Mouse (Mus musculus) spleen, adult 2 months (tissue): Measurements from ENCODE around the gene Zbtb16. TPM values are rescaled to one million over a fixed set of nuclear protein-coding genes. Genes with fewer than 3 reads are reported as not detected.

Experiments
- DNase-seq, 2 experiments: peaks; one replicate each; pipeline versions ENCODE4 v3.0.0 to v3.0.0-alpha.2; 2012 to 2021; ENCODE audit warnings: low spot score in 2 of 2, low read depth in 1 of 2
- H3K27ac ChIP-seq: fragments of 200-500 bp; 2 replicates; pipeline ENCODE4 v1.5.1; 2012; ENCODE audit warnings: low read length, inconsistent platforms; ENCODE audit not compliant: insufficient read depth
- H3K27me3 ChIP-seq: fragments of 200-500 bp; 2 replicates; pipeline ENCODE4 v1.6.1; 2012; ENCODE audit warnings: mild to moderate bottlenecking, moderate library complexity, low read length, inconsistent platforms; ENCODE audit not compliant: control insufficient read depth, insufficient read depth
- H3K36me3 ChIP-seq: fragments of 200-500 bp; 2 replicates; pipeline ENCODE4 v1.6.1; 2012; ENCODE audit warnings: mild to moderate bottlenecking, low read length, inconsistent platforms; ENCODE audit not compliant: control insufficient read depth, insufficient read depth
- H3K4me1 ChIP-seq: fragments of 200-500 bp; 2 replicates; pipeline ENCODE4 v1.6.1; 2011; ENCODE audit warnings: inconsistent platforms; ENCODE audit not compliant: control insufficient read depth, insufficient read depth, insufficient read length
- H3K4me3 ChIP-seq: fragments of 200-500 bp; 2 replicates; pipeline ENCODE4 v1.5.1; 2011; ENCODE audit warnings: mild to moderate bottlenecking, inconsistent platforms; ENCODE audit not compliant: insufficient read depth, insufficient read length; ENCODE audit errors: extremely low read depth
- CTCF ChIP-seq: fragments of 200-500 bp; IDR thresholded peaks from 2 replicates; pipeline ENCODE4 v1.5.1; 2011; ENCODE audit warnings: mild to moderate bottlenecking, inconsistent platforms; ENCODE audit not compliant: insufficient read depth, insufficient read length, insufficient replicate concordance; ENCODE audit errors: extremely low read depth
- POLR2A ChIP-seq: fragments of 200-500 bp; IDR thresholded peaks from 2 replicates; pipeline ENCODE4 v1.6.1; 2011; ENCODE audit warnings: low read depth, low read length, inconsistent platforms
- WGBS: fragments of 180-500 bp; shearing (Covaris S2); methylation state at CpG from one replicate; pipeline ENCODE4 v1.1.7; 2018; 5-methylcytosine and 5-hydroxymethylcytosine counted together
- polyA plus RNA-seq: library from polyadenylated mRNA; depleted of rRNA; stranded (reverse); fragments of >200 nt; gene quantifications from 2 replicates; pipeline ENCODE4 v1.2.3, GENCODE M21; 2012

The Zbtb16 gene
- polyA plus RNA-seq, 1 experiment = 2.5 TPM

DNA sequence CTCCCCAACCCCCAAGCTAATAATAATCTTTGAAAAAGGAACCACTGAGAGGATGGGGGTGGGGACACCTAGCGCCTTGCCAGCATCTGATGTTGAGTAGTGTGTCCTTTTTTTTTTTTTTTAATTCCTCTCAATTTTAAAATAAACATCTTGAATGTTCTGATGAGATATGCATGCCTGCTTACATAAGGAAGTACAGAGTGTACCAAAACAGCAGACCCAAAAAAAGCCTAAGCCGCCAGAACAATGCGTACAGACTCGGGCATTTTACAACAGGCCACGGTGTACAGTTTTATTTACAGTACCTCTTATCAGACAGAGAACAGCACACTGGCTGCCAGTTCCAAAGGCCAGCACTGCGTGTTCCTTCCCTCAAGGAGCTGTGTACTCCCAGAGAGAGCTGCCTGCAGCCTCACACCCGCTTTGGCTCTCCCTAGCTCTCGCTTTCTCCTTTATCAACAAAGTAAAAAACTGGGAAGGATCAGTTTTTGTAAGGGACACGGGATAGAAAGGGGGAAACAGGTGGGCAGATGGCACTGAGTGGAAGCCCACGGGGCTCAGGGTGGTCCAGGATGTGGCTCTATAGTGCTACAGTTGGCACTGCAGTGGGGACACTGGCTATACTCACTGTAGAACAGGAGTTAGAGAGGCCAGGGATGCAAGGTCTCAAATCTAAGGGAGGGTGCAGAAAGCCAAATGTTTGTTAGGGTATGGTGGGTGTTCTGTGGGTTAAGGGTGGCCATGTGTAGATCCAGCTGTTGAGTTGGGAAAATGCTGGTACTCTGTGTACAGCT lies 112.3 kb downstream of the Zbtb16 start:
- DNase-seq = no peak
- 39% methylated on average over 10 of the region's 10 CpGs for WGBS
- no peaks in the 10 kb centered on the region for H3K36me3 ChIP-seq
- no peaks in the 10 kb centered on the region for H3K4me1 ChIP-seq
- no peak overlapping the region for H3K4me3 ChIP-seq
- no peaks in the 10 kb centered on the region for H3K27me3 ChIP-seq
- TF ChIP-seq CTCF (no peak), POLR2A (no peak)
- no peak overlapping the region for H3K27ac ChIP-seq

DNA sequence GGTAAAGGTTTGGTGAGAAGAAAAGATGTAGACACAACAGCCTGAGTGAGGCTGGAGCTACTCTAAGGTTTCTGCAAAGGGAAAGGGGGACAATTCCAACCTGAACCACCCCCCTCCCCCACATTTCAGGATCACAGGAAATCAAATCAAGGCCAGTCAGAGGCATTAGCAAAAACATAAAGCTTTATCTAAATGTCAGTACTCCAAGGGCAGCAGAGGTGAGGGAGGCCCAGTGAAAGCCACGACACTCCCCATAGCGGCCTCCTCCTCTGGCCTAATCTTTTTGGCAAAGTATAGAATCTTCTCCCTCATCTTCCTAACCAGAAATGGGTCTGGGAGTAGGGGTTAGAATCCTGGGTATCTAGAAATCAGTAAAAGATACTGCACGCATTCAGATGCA lies 113.0 kb downstream of the Zbtb16 start:
- Histone ChIP-seq H3K4me3 (no peak overlapping the region), H3K27me3 (no peaks in the 10 kb centered on the region), H3K36me3 (no peaks in the 10 kb centered on the region), H3K4me1 (no peaks in the 10 kb centered on the region), H3K27ac (no peak overlapping the region)
- WGBS = 50% methylated on average over 3 of the region's 3 CpGs
- no peak for DNase-seq
- TF ChIP-seq POLR2A (no peak), CTCF (no peak)

DNA sequence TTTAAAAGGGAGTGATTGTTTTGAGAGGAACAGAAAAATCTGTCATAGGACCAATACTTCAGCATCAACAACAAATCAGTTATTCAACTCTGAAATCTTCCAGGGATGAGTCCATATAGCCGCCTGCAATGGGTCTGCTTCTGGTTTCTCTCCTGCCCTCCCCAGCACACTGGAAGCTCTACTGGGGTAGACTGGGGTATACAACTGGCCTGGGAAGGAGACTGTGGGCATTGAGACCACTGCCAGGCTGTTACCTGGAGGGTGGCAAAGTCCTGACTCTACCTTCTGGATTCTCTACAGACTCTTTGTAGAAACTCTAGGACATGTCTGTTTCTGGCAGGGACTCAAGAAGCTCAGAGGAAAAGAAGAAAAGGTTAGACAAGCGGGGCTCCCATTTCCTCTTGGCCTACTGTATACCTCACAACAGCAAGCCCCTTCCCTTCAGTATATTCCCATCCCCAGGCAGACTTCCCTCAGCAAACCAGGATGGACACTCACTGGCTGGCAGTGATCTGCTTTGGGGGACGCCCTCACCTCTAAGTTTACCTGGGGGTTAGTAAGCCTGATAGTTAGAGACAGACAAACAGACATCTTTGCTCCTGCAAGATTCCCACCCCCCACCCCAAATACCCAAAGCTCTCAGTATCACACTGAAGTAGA lies 113.6 kb downstream of the Zbtb16 start:
- Histone ChIP-seq H3K27me3 (no peaks in the 10 kb centered on the region), H3K36me3 (no peaks in the 10 kb centered on the region), H3K4me1 (no peaks in the 10 kb centered on the region), H3K27ac (no peak overlapping the region), H3K4me3 (no peak overlapping the region)
- DNase-seq = no peak
- WGBS = 75% methylated on average over 3 of the region's 3 CpGs
- no peak for TF ChIP-seq POLR2A

DNA sequence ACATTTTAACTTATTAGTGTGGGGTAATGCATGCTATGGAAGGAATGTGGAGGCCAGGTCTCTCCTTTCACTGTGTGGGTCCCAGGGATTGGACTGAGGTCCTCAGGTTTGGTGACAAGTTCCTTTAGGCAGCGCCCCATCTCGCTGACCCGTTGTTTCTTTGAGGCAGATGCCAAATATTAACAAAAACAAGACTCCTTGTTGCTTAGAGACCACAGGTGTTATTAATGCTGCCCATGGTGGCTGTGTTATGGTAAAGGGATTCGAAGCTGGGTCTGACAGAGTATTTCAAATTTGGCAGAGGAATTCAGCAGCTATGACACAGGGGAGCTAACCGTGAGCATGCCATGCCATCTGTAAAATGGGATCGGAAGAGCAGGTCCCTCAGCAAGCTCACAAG lies 114.4 kb downstream of the Zbtb16 start:
- Histone ChIP-seq H3K27ac (no peak overlapping the region), H3K36me3 (no peaks in the 10 kb centered on the region), H3K4me3 (no peak overlapping the region), H3K4me1 (no peaks in the 10 kb centered on the region), H3K27me3 (no peaks in the 10 kb centered on the region)
- WGBS = 94% methylated on average over 6 of the region's 6 CpGs
- TF ChIP-seq CTCF (no peak), POLR2A (no peak)
- no peak for DNase-seq

DNA sequence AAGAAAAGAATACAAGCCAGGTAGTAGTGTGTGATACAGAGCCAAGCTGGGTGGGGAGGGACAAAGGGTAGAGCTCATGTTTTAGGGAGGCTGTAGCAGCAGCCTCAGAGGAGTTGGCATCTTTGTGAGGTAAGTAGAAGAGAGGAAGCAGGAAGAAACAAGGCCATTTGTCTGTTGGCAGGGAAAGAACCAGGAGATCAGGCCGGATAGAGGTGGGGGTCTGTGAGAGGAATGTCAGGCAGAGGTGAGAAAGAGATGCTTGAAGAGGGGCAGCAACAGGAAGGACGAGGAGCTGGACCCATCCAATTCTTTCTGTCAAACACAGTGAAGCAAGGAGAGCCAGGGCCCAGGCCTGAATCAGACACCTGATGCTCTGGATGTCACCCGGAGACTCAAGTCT lies 114.8 kb downstream of the Zbtb16 start:
- no peak overlapping the region for H3K27ac ChIP-seq
- no peak for TF ChIP-seq CTCF
- no peak for TF ChIP-seq POLR2A
- DNase-seq = no peak
- WGBS = 86% methylated on average over 3 of the region's 3 CpGs
- no peaks in the 10 kb centered on the region for H3K4me1 ChIP-seq
- no peak overlapping the region for H3K4me3 ChIP-seq
- no peaks in the 10 kb centered on the region for H3K36me3 ChIP-seq
- no peaks in the 10 kb centered on the region for H3K27me3 ChIP-seq

DNA sequence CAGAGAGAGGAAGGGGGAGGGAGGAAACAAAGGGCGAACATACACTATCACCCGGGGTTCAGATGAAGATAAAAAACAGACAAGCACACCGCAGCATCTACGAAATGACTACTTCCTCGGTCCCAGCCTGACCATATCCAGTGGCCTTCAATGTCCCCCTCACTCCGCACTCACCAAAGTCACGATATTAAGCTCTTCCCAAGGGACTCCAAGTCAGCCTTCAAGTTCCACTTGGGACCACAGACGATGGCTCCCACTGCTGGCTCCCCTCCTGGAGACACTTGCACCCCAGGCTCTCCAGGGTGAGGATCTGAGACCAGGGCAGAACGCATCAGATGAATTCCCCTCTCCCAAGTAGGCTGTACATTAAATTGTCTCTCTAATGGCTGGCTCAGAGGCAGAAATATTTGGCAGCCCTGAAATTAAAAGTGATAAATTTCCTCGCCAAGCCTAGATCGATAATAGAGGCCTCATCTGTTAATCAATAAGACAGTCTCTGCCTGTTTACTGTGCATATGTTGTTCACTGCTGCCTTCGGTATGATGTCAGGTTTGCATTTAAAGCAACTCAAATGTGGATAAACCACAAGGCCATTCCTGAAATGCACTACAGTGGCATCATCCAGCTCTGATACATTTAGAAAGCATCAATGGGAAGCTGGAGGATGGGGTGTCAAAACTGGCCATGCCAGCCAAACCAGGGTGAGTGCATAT lies 115.6 kb downstream of the Zbtb16 start:
- TF ChIP-seq CTCF = no peak
- TF ChIP-seq POLR2A = no peak
- no peak for DNase-seq
- 88% methylated on average over 12 of the region's 12 CpGs for WGBS
- no peak overlapping the region for H3K4me3 ChIP-seq
- H3K27ac ChIP-seq = no peak overlapping the region
- no peaks in the 10 kb centered on the region for H3K27me3 ChIP-seq
- no peaks in the 10 kb centered on the region for H3K36me3 ChIP-seq
- no peaks in the 10 kb centered on the region for H3K4me1 ChIP-seq
